Mouse (Mus musculus) G1E (cell line): Measurements from ENCODE around the gene Stk32c. TPM values are rescaled to one million over a fixed set of nuclear protein-coding genes. Genes with fewer than 3 reads are reported as not detected.

Experiments used
- ATAC-seq: 2 replicates; pipeline ENCODE4 v1.8.0; 2016; ENCODE audit warnings: mild to moderate bottlenecking; ENCODE audit not compliant: insufficient number of reproducible peaks, poor library complexity, low FRiP score, severe bottlenecking; ENCODE audit errors: extremely low read depth
- DNase-seq: peaks from one replicate; pipeline ENCODE4 v3.0.0; 2012; ENCODE audit warnings: low spot score
- H3K27me3 ChIP-seq: 2 replicates; pipeline ENCODE4 v1.6.1; 2012; ENCODE audit warnings: mild to moderate bottlenecking, low read length, inconsistent platforms; ENCODE audit not compliant: insufficient read depth
- H3K36me3 ChIP-seq: replicated peaks from 2 replicates; pipeline ENCODE3; 2012; ENCODE audit warnings: mild to moderate bottlenecking, inconsistent platforms
- H3K4me1 ChIP-seq: 2 replicates; pipeline ENCODE4 v1.6.1; 2012; ENCODE audit warnings: low read depth, low read length, inconsistent platforms, mixed read lengths; ENCODE audit not compliant: insufficient read depth
- H3K4me3 ChIP-seq: 2 replicates; pipeline ENCODE4 v1.5.1; 2012; ENCODE audit warnings: low read depth, mild to moderate bottlenecking, inconsistent platforms, low read length, moderate library complexity, mixed read lengths
- H3K9me3 ChIP-seq: replicated peaks from 2 replicates; pipeline ENCODE4 v1.6.1; 2012; ENCODE audit warnings: inconsistent platforms
- CTCF ChIP-seq: IDR thresholded peaks from 2 replicates; pipeline ENCODE4 v1.5.1; 2012; ENCODE audit warnings: low read depth, low read length, inconsistent platforms, mixed read lengths
- GATA1 ChIP-seq: IDR thresholded peaks from 2 replicates; pipeline ENCODE4 v1.6.1; 2012; ENCODE audit warnings: borderline replicate concordance, low read length, inconsistent platforms, mixed read lengths
- GATA2 ChIP-seq: IDR thresholded peaks from 2 replicates; pipeline ENCODE4 v1.6.1; 2012; ENCODE audit warnings: low read depth, low read length, inconsistent platforms, borderline replicate concordance
- POLR2AphosphoS5 ChIP-seq: IDR thresholded peaks from 2 replicates; pipeline ENCODE4 v1.6.1; 2012; ENCODE audit warnings: low read depth, low read length, inconsistent platforms; ENCODE audit not compliant: insufficient replicate concordance
- TAL1 ChIP-seq: conservative IDR thresholded peaks from 2 replicates; pipeline ENCODE4 v1.6.1; 2012; ENCODE audit warnings: low read depth, low read length, inconsistent platforms, mixed read lengths
- polyA plus RNA-seq: library from polyadenylated mRNA; stranded (reverse); fragments of >175 nt; gene quantifications from 2 replicates; pipeline ENCODE4 v1.2.3, GENCODE M21; 2012
- total RNA-seq, 2 experiments: library from RNA; stranded (forward) in 1 of 2; stranded (reverse) in 1 of 2; fragments of 200-1000 nt in 1 of 2; fragments of >200 nt in 1 of 2; fragmentation: Nextera tagmentation in 1 of 2; gene quantifications; 2 replicates each; pipeline ENCODE4 v1.2.3; 2014 to 2017

Stk32c gene
- total and polyA plus RNA-seq, 3 experiments: not detected

DNA sequence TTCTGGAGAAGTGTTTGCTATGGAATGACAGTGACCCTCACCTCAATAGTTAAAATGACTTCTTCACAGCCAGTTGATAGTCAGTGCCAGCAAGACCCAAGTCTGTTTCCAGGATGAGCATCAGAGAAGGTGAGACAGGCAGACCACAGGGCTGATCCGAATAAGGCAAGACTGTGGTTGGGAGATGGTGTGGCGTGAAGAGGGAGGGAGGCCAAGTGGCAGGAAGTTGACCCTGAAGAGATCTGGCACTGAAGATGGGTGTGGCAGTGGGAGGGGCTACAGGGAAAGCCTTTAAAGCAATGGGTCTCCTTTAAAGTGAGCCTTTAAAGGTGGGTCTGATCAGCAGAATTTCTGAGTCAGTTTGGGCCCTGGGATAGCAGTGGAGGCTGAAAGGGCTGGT, 55.6 kb downstream of the Stk32c start:
- no peaks in the 10 kb centered on the region for H3K27me3 ChIP-seq
- no peak for DNase-seq
- no peaks in the 10 kb centered on the region for H3K36me3 ChIP-seq
- H3K4me3 ChIP-seq: no peak overlapping the region
- H3K9me3 ChIP-seq: peaks cover 61% of the 10 kb centered on the region
- no peaks in the 10 kb centered on the region for H3K4me1 ChIP-seq
- no peak for TF ChIP-seq GATA2
- no peak for TF ChIP-seq POLR2AphosphoS5
- TF ChIP-seq CTCF: no peak
- no peak for TF ChIP-seq TAL1
- no peak for TF ChIP-seq GATA1
- ATAC-seq: no peak

DNA sequence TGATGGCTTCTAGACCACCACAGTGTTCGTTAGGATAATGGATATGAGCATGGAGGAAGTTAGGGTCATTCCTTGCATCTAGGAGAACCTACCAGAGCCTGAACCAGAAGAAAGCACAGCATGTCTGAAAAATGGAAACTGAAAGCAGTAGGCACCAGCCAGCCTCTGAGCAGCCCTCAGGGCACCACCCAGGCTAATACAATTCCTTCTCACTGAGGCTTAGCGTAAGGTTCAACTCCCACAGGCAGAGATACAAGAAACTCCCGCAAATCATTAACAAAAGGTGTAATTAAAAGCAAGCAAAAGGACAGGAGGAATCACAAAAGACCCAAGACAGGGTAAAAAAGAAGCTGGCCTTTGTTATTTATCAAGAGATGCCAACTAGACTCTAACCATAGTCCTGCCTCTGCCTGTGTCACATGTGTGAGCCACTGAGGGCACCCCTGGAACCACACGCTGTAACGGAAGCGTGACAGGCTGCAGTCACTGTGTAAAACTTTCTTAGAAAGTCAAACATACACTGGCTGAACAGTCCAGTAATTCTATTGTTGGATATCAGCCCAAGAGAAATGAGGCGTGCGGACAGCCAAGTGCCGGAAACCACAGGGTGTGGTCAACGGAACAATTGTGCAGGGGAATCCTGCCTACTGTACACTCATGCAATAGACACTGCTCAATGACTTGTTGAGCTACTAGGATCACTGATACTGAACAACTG, 56.6 kb downstream of the Stk32c start:
- Histone ChIP-seq H3K9me3 (peaks cover 59% of the 10 kb centered on the region), H3K36me3 (no peaks in the 10 kb centered on the region), H3K4me1 (no peaks in the 10 kb centered on the region), H3K4me3 (no peak overlapping the region), H3K27me3 (no peaks in the 10 kb centered on the region)
- ATAC-seq (no peak), DNase-seq (no peak)
- TF ChIP-seq CTCF: no peak
- no peak for TF ChIP-seq GATA1
- no peak for TF ChIP-seq POLR2AphosphoS5
- no peak for TF ChIP-seq TAL1
- TF ChIP-seq GATA2: no peak

DNA sequence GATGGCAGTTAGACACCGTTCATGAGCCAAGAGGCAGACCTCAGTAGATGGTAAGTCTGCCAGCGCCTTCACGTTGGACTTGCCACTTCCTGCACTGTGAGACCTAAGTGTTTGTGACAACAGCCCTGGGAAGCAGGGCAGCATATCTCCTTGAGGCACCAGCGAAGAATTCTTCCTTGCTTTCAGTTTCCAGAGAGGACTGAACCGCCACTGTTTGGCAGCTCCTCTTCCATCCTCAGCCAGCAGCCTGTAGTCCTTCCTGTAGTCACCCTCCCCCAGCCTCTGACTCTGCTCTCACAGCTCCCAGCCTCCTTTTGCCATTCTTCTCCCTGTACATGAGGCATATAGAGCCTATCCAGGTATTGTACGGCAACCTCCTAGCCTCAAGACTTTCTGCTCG, 60.2 kb downstream of the Stk32c start:
- DNase-seq (no peak), ATAC-seq (no peak)
- Histone ChIP-seq H3K27me3 (no peaks in the 10 kb centered on the region), H3K4me3 (no peak overlapping the region), H3K36me3 (no peaks in the 10 kb centered on the region), H3K9me3 (peaks cover 58% of the 10 kb centered on the region), H3K4me1 (no peaks in the 10 kb centered on the region)
- no peak for TF ChIP-seq POLR2AphosphoS5
- TF ChIP-seq CTCF: no peak
- no peak for TF ChIP-seq GATA2
- no peak for TF ChIP-seq TAL1
- no peak for TF ChIP-seq GATA1

DNA sequence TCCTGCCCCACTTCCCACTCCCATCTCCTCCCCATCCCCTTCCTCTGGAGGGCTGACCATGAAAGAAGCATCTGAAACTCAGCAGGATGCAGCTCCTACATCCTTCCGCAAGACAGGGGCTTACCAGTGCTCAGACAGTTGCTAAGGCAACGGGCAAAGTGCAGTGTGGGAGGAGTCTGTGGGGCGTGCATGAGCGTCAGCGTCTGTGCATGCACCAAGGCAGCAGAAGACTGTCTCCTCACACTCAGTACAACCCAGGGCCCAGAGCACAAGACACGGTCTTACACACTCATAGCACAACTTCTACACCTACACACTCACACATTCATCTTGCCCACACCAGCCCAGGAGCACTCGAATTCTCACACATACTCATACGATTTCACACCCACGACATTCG, 62.0 kb downstream of the Stk32c start:
- no peak overlapping the region for H3K4me3 ChIP-seq
- H3K27me3 ChIP-seq: no peaks in the 10 kb centered on the region
- H3K36me3 ChIP-seq: no peaks in the 10 kb centered on the region
- TF ChIP-seq TAL1 (no peak), GATA2 (no peak), POLR2AphosphoS5 (no peak), CTCF (no peak), GATA1 (no peak)
- peaks cover 63% of the 10 kb centered on the region for H3K9me3 ChIP-seq
- ATAC-seq (no peak), DNase-seq (no peak)
- H3K4me1 ChIP-seq: no peaks in the 10 kb centered on the region

DNA sequence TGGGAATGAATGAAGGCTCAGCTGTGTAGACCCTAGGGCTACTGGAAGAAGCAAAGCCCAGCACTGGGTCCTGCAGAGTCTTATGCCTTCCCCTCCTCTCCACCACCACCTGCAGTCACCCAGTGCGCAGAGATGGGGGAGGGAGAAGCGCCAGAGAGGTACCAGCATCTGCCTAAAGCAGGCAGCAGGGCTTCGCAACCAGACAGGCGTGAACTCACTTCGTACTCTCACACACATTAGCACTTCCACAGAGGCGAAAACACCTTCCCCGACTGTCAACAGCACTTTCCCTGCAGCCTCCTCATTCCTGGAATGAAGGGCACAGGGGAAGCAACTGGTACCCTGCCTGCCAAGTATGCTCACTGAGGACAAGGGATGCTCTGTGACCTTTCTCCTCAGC, 63.7 kb downstream of the Stk32c start:
- no peak for TF ChIP-seq TAL1
- no peak for TF ChIP-seq GATA2
- no peak for TF ChIP-seq GATA1
- no peak for TF ChIP-seq CTCF
- H3K4me3 ChIP-seq: no peak overlapping the region
- no peaks in the 10 kb centered on the region for H3K27me3 ChIP-seq
- DNase-seq (no peak), ATAC-seq (no peak)
- peaks cover 52% of the 10 kb centered on the region for H3K9me3 ChIP-seq
- H3K36me3 ChIP-seq: no peaks in the 10 kb centered on the region
- no peaks in the 10 kb centered on the region for H3K4me1 ChIP-seq

DNA sequence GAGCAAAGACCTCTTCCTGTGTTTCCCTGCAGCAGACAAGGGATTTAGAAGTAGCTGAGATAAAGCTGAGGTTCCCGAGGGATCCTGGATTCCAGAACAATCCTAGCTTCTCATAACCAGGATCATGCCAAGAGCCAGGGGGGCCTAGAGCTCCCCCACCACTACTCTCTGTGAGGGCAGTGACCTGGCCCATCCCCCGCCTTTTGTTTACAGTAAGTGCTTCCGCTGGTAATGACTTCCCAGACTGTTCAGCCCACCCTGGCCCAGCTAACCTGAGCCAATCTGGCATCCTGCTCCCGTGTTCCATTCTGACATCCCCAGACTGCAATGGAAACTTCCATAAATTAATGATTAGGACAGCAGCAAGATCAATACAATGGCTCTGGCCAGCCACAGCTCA, 65.7 kb downstream of the Stk32c start:
- TF ChIP-seq GATA1 (no peak), POLR2AphosphoS5 (no peak)
- H3K4me1 ChIP-seq: no peaks in the 10 kb centered on the region
- ATAC-seq: no peak

DNA sequence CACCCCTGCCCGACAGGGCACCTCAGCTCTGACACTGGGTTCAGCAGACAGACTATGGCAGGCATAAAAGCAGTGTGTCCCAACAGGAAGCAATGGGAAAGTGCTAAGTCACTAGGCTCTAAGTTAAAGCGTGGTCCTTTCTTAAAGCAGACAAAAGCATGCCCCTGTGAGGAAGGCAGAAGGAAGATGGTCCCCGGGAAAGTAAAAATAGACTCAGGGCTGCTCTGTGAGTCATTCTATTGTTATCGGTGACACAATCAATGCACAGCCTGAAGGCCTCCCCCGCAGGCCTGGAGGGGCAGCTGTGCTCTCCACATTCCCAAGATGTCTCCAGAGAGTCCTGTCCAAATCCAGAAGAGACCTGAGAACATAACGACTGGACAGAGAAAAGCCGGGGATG, 67.2 kb downstream of the Stk32c start:
- no peak for ATAC-seq
- TF ChIP-seq TAL1 (no peak), GATA2 (no peak), CTCF (no peak), GATA1 (no peak), POLR2AphosphoS5 (no peak)
- no peaks in the 10 kb centered on the region; the same call in 1 of the 2 replicates for H3K27me3 ChIP-seq

More for the DNA sequence above, 65.7 kb downstream of the Stk32c start:
- no peaks in the 10 kb centered on the region; the same call in 1 of the 2 replicates for H3K27me3 ChIP-seq
- no peak overlapping the region for H3K4me3 ChIP-seq
- H3K36me3 ChIP-seq: no peaks in the 10 kb centered on the region
- no peak for DNase-seq
- peaks cover 44% of the 10 kb centered on the region for H3K9me3 ChIP-seq

More for the DNA sequence above, 67.2 kb downstream of the Stk32c start:
- Histone ChIP-seq H3K4me1 (no peaks in the 10 kb centered on the region), H3K36me3 (no peaks in the 10 kb centered on the region), H3K9me3 (peaks cover 53% of the 10 kb centered on the region), H3K4me3 (no peak overlapping the region)
- DNase-seq: no peak
